Mouse (Mus musculus) heart, postnatal 0 days (tissue): ENCODE measurements around the gene Rp9. TPM values are rescaled to one million over a fixed set of nuclear protein-coding genes. Genes with fewer than 3 reads are reported as not detected.

Experiments used
- ATAC-seq: fragments of 200-750 bp; cut with Nextera tagmentation; 2 replicates; pipeline ENCODE4 v1.8.0; 2017; ENCODE audit warnings: low read depth, moderate number of reproducible peaks, moderate library complexity; ENCODE audit not compliant: insufficient read depth
- DNase-seq: peaks from one replicate; pipeline ENCODE4 v3.0.0-alpha.2; 2016; ENCODE audit warnings: low spot score
- H3K27ac ChIP-seq: fragments of 300-500 bp; sonication (generic); 2 replicates; pipeline ENCODE4 v1.5.1; 2014; ENCODE audit warnings: low read depth, mild to moderate bottlenecking
- H3K27me3 ChIP-seq: fragments of 300-500 bp; sonication (generic); 2 replicates; pipeline ENCODE4 v1.6.1; 2014; ENCODE audit warnings: low read length, mixed read lengths; ENCODE audit not compliant: control insufficient read depth, insufficient read depth
- H3K36me3 ChIP-seq: fragments of 300-500 bp; sonication (generic); replicated peaks from 2 replicates; pipeline ENCODE4 v1.6.1; 2014; ENCODE audit warnings: low read length, mixed read lengths; ENCODE audit not compliant: control insufficient read depth, insufficient read depth
- H3K4me1 ChIP-seq: fragments of 300-500 bp; sonication (generic); 2 replicates; pipeline ENCODE4 v1.6.1; 2014; ENCODE audit warnings: antibody characterized with exemption; ENCODE audit not compliant: control insufficient read depth, insufficient read depth
- H3K4me2 ChIP-seq: fragments of 300-500 bp; sonication (generic); 2 replicates; pipeline ENCODE4 v1.6.1; 2014; ENCODE audit warnings: low read depth, mild to moderate bottlenecking, low read length, moderate library complexity
- H3K4me3 ChIP-seq: fragments of 300-500 bp; sonication (generic); 2 replicates; pipeline ENCODE4 v1.5.1; 2014; ENCODE audit warnings: low read depth, low read length
- H3K9ac ChIP-seq: fragments of 300-500 bp; sonication (generic); replicated peaks from 2 replicates; pipeline ENCODE4 v1.6.1; 2014; ENCODE audit warnings: low read depth, low read length, mixed read lengths
- H3K9me3 ChIP-seq: fragments of 300-500 bp; sonication (generic); replicated peaks from 2 replicates; pipeline ENCODE4 v1.6.1; 2016; ENCODE audit warnings: low read length; ENCODE audit not compliant: control insufficient read depth
- CTCF ChIP-seq: IDR thresholded peaks from 2 replicates; pipeline ENCODE4 v1.5.1; 2016; ENCODE audit warnings: antibody characterized with exemption, control low read depth, low read depth
- EP300 ChIP-seq: IDR thresholded peaks from 2 replicates; pipeline ENCODE4 v1.6.1; 2016; ENCODE audit warnings: antibody characterized with exemption, low read depth
- WGBS: fragments of 180-500 bp; shearing (Covaris S2); extraction: QIAGEN DNeasy Blood & Tissue Kit; methylation state at CpG from one replicate; pipeline ENCODE4 v1.1.7; 2014; 5-methylcytosine and 5-hydroxymethylcytosine counted together
- polyA plus RNA-seq: library from polyadenylated mRNA; unstranded; fragments of >200 nt; fragmentation: Nextera tagmentation; extraction: Ambion mirVana; gene quantifications from 2 replicates; pipeline ENCODE4 v1.2.1, GENCODE M21; 2015
- total RNA-seq: library from RNA; depleted of rRNA; stranded (reverse); fragments of >200 nt; gene quantifications from 2 replicates; pipeline ENCODE4 v1.2.3, GENCODE M21; 2014; ENCODE audit warnings: low replicate concordance

The Rp9 gene
- total and polyA plus RNA-seq, 2 experiments from 2014 or later, result 41.5 to 50.9 TPM

- DNase-seq (no peak), ATAC-seq (no peak)
- Histone ChIP-seq H3K27ac (no peak overlapping the region), H3K9me3 (no peaks in the 10 kb centered on the region), H3K9ac (no peak overlapping the region), H3K4me1 (peaks cover 14% of the 10 kb centered on the region), H3K4me2 (no peak overlapping the region), H3K27me3 (no peaks in the 10 kb centered on the region), H3K36me3 (no peaks in the 10 kb centered on the region), H3K4me3 (no peak overlapping the region)
- TF ChIP-seq CTCF (no peak), EP300 (no peak)
- WGBS, result 70% methylated on average over 5 of the region's 5 CpGs
These were observed 79.2 kb downstream of the Rp9 start for GRCm38 (mm10) chr9:22390390-22390789.

DNA sequence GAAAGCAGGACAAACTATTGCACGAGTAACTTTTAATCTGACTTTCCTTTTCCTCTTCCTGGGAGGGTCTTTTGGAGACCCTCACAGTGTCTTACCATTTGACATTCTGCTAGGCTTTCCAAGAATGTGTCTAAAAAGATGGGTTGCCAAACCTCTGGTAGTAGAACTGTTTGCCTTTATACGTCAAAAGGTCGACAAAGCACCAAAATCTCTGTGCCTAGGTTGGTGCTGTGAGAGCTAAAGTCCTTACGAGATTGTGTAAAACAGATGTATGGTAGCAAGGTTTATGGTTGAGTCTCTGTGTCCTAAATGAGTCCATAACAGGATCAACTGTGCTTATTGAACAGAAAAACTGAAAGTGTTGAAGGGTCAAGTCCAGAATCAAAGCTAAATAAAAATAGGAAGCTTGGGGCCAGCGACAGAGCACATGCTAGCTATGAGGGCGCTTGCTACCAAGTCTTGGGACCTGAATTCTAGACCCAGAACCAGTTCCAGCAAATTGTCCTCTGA, 79.8 kb downstream of the Rp9 start:
- no peaks in the 10 kb centered on the region for H3K27me3 ChIP-seq
- H3K27ac ChIP-seq, result peak overlapping the region; percentile 95
- H3K4me1 ChIP-seq, result peaks cover 14% of the 10 kb centered on the region
- H3K9me3 ChIP-seq, result no peaks in the 10 kb centered on the region
- no peak for DNase-seq
- no peaks in the 10 kb centered on the region for H3K36me3 ChIP-seq
- peak overlapping the region; percentile 87 for H3K9ac ChIP-seq
- peak overlapping the region; percentile 84 for H3K4me3 ChIP-seq
- WGBS, result 57% methylated on average over 6 of the region's 6 CpGs
- no peak for ATAC-seq
- H3K4me2 ChIP-seq, result peak overlapping the region; percentile 85
- TF ChIP-seq CTCF, result no peak
- no peak for TF ChIP-seq EP300

DNA sequence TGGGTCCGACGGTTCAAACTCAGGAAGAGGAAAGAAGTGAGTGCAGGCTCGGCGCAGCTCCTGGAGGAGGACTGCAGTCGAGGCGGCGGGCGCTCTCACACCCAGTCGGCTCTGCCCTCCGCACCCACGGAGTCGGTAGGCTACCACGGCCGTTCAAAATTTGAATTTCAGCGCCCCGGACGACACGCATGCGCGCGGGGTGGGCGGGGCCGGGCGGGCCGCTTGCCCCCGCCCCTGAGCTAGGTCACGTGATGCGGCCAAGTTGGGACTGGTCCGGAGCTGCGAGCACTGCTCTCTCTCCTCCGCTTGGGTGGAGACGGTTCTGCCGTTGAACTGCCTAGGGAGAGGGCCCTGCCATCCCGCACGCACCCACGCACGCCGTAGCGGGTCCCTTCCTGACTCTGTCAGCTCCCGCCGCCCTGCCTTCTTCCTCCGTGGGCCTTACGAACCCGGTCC, 80.5 kb downstream of the Rp9 start, which contains the start of gene Anln:
Gene Anln (minus strand): TSS at position 168 of the 456 bp plus-strand sequence.
- TF ChIP-seq EP300 (peak; percentile 10; the same call in 1 of the 2 replicates), CTCF (no peak)
- peak within 1 kb of the TSS; percentile 84 for H3K4me3 ChIP-seq
- no peaks in the 10 kb centered on the region for H3K9me3 ChIP-seq
- ATAC-seq, result peak; percentile 96
- peak within 1 kb of the TSS; percentile 87 for H3K9ac ChIP-seq
- peak; percentile 89 for DNase-seq
- peak within 1 kb of the TSS; percentile 85 for H3K4me2 ChIP-seq
- no peaks in the 10 kb centered on the region for H3K36me3 ChIP-seq
- peaks cover 14% of the 10 kb centered on the region for H3K4me1 ChIP-seq
- 0% methylated on average over 29 of the region's 44 CpGs for WGBS
- peak within 1 kb of the TSS; percentile 95 for H3K27ac ChIP-seq
- no peaks in the 10 kb centered on the region for H3K27me3 ChIP-seq

DNA sequence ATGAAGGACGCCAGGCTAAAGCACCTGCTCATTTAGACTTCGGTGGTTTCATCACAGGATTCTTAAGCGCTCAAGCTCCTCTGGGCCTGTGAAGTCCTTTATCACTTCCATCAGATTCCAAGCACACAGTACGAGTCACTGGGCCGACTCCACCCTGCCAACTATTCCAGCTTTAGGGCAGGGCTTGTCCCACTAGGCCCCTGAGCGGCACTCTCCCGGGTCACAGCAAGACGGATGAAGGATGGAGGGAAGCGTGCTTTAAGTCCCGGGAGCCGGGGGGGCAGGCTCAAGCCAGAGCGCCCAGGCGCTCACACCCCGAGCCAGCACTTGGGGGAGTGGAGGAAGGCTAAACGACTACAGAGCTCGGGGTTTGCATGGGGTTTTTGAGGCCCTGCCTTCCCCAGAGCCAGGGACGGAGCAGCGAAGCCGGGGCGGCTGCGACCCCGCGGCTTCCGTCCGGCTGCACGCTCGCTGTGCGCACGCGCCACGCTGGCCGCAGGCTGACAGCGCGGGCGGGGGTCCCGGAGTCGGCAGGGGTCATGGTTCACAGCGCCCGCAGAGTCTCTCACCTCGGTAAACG, 81.1 kb downstream of the Rp9 start:
- Histone ChIP-seq H3K27me3 (no peaks in the 10 kb centered on the region), H3K9ac (peak overlapping the region; percentile 87), H3K27ac (peak overlapping the region; percentile 95), H3K4me2 (peak overlapping the region; percentile 85), H3K4me3 (peak overlapping the region; percentile 84), H3K9me3 (no peaks in the 10 kb centered on the region), H3K36me3 (no peaks in the 10 kb centered on the region), H3K4me1 (peaks cover 14% of the 10 kb centered on the region)
- peak; percentile 62 for ATAC-seq
- WGBS, result 1% methylated on average over 31 of the region's 41 CpGs
- DNase-seq, result peak; percentile 65
- TF ChIP-seq EP300 (peak; percentile 11; the same call in 1 of the 2 replicates), CTCF (no peak)

- Histone ChIP-seq H3K4me3 (peak overlapping the region; percentile 84), H3K9me3 (no peaks in the 10 kb centered on the region), H3K4me2 (peak overlapping the region; percentile 85), H3K4me1 (peaks cover 14% of the 10 kb centered on the region), H3K36me3 (no peaks in the 10 kb centered on the region), H3K27me3 (no peaks in the 10 kb centered on the region), H3K9ac (peak overlapping the region; percentile 87; the same call in 1 of the 2 replicates), H3K27ac (peak overlapping the region; percentile 95)
- WGBS, result 10% methylated on average over 6 of the region's 6 CpGs
- TF ChIP-seq CTCF (no peak), EP300 (no peak)
- ATAC-seq, result no peak
- DNase-seq, result no peak
These were observed 81.6 kb downstream of the Rp9 start for GRCm38 (mm10) chr9:22387901-22388300.
